Mouse (Mus musculus): ENCODE results near the gene Gosr2.

GRCm38 (mm10) chr11:103648656-103649055 is 49.0 kb downstream of the Gosr2 start:
- no peak for TF ChIP-seq CTCF (IDR thresholded peaks at IDR 0.05; ENCODE audit: control insufficient read depth, insufficient read depth, insufficient read length)
- no peak for TF ChIP-seq USF1 (IDR thresholded peaks at IDR 0.05; ENCODE audit: low read depth)
- no peak for TF ChIP-seq MAX (IDR thresholded peaks at IDR 0.05)
- no peak for TF ChIP-seq FOSL1 (IDR thresholded peaks at IDR 0.05; ENCODE audit: insufficient read depth, low read length, poor library complexity, severe bottlenecking)
